Mouse (Mus musculus): ENCODE measurements at regions not wholly inside any gene's neighbourhood (a gene's known extent, or its start where the extent isn't known, plus 50 kb on each side); places are given as distances from the start of the nearest gene placed in this dataset.

DNA sequence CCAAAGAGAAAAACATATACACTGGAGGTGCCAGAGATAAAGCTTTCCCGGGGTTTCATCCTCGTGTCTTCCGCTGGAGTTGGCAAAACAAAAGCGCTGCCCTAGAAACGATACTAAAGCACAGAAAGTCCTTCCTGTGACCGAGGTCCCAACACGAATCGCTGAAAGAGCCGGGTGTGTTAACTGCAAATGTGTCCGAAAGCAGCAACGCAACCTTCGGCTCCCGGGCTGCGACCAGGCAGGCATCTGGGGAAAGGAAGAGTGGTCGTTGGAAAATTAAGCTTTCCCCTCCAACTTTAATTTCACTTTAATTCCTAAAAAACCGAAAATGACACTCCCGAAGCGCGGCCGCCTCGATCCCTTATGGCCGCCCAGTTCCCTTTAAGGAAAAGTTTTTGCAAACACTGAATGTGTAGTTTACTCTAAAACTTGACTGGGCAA is 262.5 kb upstream of the Nfe2l3 start:
- WGBS = 1% methylated on average over 22 of the region's 22 CpGs
- Histone ChIP-seq H3K27me3 (ENCODE audit: control insufficient read depth, insufficient read depth, low read length) (no peaks in the 10 kb centered on the region), H3K4me2 (ENCODE audit: low read depth, low read length) (peak overlapping the region; percentile 32; the same call in 1 of the 2 replicates), H3K27ac (ENCODE audit: low read depth, low read length) (peak overlapping the region; percentile 45; the same call in 1 of the 2 replicates), H3K4me3 (ENCODE audit: low read depth, low read length) (peak overlapping the region; percentile 7; the same call in 1 of the 2 replicates), H3K9ac (replicated peaks; ENCODE audit: low read depth, low read length) (no peak overlapping the region; the same call in 1 of the 2 replicates), H3K4me1 (ENCODE audit: control insufficient read depth, insufficient read depth, low read length) (peaks cover 25% of the 10 kb centered on the region), H3K9me3 (ENCODE audit: control insufficient read depth, low read length) (no peaks in the 10 kb centered on the region), H3K36me3 (ENCODE audit: control insufficient read depth, insufficient read depth, low read length) (no peaks in the 10 kb centered on the region)
- ATAC-seq (ENCODE audit: low read depth) = no peak

DNA sequence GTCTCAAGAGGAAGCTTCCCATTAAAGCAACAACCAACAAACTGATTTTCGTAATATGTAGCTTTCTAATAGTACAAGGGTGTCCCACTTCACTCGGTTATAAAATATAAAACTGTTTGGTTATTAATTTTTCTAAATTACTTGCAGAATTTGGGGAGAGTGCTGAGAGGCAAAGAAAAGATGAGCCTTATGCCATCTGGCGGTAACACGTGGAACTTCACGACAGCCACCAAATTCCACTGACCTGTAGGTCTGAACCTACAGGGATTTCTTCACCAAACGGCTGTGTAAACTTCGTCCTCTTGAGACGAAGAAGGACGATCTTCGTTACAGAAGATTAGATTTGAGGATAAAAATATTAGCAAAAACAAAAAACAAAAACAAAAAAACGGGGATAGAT is 262.1 kb upstream of the Nfe2l3 start:
- Histone ChIP-seq H3K9ac (replicated peaks; ENCODE audit: low read depth, low read length) (no peak overlapping the region; the same call in 1 of the 2 replicates), H3K4me3 (ENCODE audit: low read depth, low read length) (peak overlapping the region; percentile 7; the same call in 1 of the 2 replicates), H3K9me3 (ENCODE audit: control insufficient read depth, low read length) (no peaks in the 10 kb centered on the region), H3K4me1 (ENCODE audit: control insufficient read depth, insufficient read depth, low read length) (peaks cover 25% of the 10 kb centered on the region), H3K27ac (ENCODE audit: low read depth, low read length) (peak overlapping the region; percentile 45; the same call in 1 of the 2 replicates), H3K36me3 (ENCODE audit: control insufficient read depth, insufficient read depth, low read length) (no peaks in the 10 kb centered on the region), H3K27me3 (ENCODE audit: control insufficient read depth, insufficient read depth, low read length) (peaks cover 2% of the 10 kb centered on the region; the same call in 1 of the 2 replicates), H3K4me2 (ENCODE audit: low read depth, low read length) (peak overlapping the region; percentile 32; the same call in 1 of the 2 replicates)
- WGBS = under 1% methylated on average over 11 of the region's 11 CpGs
- ATAC-seq (ENCODE audit: low read depth) = no peak

DNA sequence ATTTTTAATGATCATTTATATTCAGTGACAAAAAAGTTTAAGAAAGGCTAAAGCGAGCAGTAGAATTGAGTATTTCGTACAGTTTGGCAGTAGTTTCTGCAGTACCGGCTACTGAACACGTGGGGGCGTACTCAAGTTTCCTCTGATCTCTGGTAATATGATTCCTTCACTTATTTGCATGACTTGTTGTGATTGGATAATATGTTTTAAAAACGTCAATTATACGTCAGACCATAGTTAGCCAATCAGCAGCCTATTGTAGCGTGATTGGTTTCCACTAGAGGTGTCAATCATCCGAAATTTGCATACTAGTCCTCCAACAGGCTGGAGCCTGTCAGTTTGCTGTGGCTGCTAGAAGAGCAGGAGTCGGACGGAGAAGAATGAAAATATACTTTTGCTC is 261.6 kb upstream of the Nfe2l3 start:
- Histone ChIP-seq H3K27me3 (ENCODE audit: control insufficient read depth, insufficient read depth, low read length) (peaks cover 3% of the 10 kb centered on the region; the same call in 1 of the 2 replicates), H3K4me3 (ENCODE audit: low read depth, low read length) (no peak overlapping the region), H3K27ac (ENCODE audit: low read depth, low read length) (no peak overlapping the region), H3K4me2 (ENCODE audit: low read depth, low read length) (no peak overlapping the region; the same call in 1 of the 2 replicates), H3K4me1 (ENCODE audit: control insufficient read depth, insufficient read depth, low read length) (peaks cover 25% of the 10 kb centered on the region), H3K36me3 (ENCODE audit: control insufficient read depth, insufficient read depth, low read length) (no peaks in the 10 kb centered on the region), H3K9me3 (ENCODE audit: control insufficient read depth, low read length) (no peaks in the 10 kb centered on the region), H3K9ac (replicated peaks; ENCODE audit: low read depth, low read length) (no peak overlapping the region)
- WGBS = under 1% methylated on average over 11 of the region's 11 CpGs
- ATAC-seq (ENCODE audit: low read depth) = peak; percentile 84

DNA sequence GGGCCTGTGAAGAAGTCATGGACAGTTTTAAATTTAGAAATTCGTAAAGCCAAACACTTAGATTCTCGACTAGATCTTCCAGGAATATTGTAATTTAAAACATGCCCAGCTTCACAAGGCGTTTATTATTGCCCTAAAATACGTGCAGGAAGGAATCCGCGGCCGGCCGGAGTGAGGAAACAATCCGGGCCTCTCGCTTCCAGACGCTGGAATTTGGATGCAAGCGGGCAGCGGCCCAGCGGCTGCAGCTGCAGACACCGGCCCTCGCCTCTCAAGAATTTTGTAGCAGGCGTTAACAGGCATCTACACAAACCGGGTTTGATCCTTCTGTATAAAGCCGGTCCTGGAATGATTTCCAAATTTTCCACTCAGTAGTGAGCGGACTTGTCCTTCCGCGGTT is 260.7 kb upstream of the Nfe2l3 start:
- 0 out of 2 replicates have a peak overlapping the region, but pooled peaks have one; percentile 3 for H3K4me3 ChIP-seq (ENCODE audit: low read depth, low read length)
- peak overlapping the region; percentile 80 for H3K27ac ChIP-seq (ENCODE audit: low read depth, low read length)
- no peaks in the 10 kb centered on the region for H3K36me3 ChIP-seq (ENCODE audit: control insufficient read depth, insufficient read depth, low read length)
- H3K4me2 ChIP-seq (ENCODE audit: low read depth, low read length) = peak overlapping the region; percentile 61
- H3K27me3 ChIP-seq (ENCODE audit: control insufficient read depth, insufficient read depth, low read length) = peaks cover 5% of the 10 kb centered on the region; the same call in 1 of the 2 replicates
- no peaks in the 10 kb centered on the region for H3K9me3 ChIP-seq (ENCODE audit: control insufficient read depth, low read length)
- peak overlapping the region; percentile 50 for H3K9ac ChIP-seq (replicated peaks; ENCODE audit: low read depth, low read length)
- 4% methylated on average over 22 of the region's 22 CpGs for WGBS
- no peak for ATAC-seq (ENCODE audit: low read depth)
- H3K4me1 ChIP-seq (ENCODE audit: control insufficient read depth, insufficient read depth, low read length) = peaks cover 25% of the 10 kb centered on the region

DNA sequence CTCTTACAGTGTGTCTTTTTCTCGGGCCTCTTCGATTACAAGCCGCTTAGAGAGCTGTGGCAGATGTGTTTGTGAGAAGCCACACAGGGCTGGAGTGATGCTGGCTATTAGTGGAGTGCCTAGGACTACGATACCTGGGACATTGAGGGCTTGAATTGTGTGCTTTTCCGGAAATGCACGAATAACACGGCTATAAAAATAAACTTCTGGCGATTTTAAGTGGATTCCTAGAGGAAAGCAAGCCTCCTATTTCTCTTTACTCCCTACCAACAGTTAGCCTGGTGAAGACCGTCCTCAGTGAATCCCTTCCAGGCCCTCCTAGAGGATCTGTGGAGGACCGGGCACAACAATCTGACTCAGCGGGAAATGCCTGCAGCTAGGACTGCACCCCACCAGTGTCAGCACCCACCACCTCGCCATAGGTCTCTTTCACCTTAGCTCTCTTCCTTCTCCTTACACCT is 260.1 kb upstream of the Nfe2l3 start:
- Histone ChIP-seq H3K36me3 (ENCODE audit: control insufficient read depth, insufficient read depth, low read length) (no peaks in the 10 kb centered on the region), H3K4me2 (ENCODE audit: low read depth, low read length) (peak overlapping the region; percentile 61), H3K4me1 (ENCODE audit: control insufficient read depth, insufficient read depth, low read length) (peaks cover 25% of the 10 kb centered on the region), H3K27ac (ENCODE audit: low read depth, low read length) (peak overlapping the region; percentile 80), H3K27me3 (ENCODE audit: control insufficient read depth, insufficient read depth, low read length) (peaks cover 5% of the 10 kb centered on the region), H3K9me3 (ENCODE audit: control insufficient read depth, low read length) (no peaks in the 10 kb centered on the region), H3K9ac (replicated peaks; ENCODE audit: low read depth, low read length) (peak overlapping the region; percentile 50), H3K4me3 (ENCODE audit: low read depth, low read length) (peak overlapping the region; percentile 8)
- 2% methylated on average over 12 of the region's 12 CpGs for WGBS
- ATAC-seq (ENCODE audit: low read depth) = peak; percentile 47

- H3K9me3 ChIP-seq (ENCODE audit: control insufficient read depth, low read length) = no peaks in the 10 kb centered on the region
- H3K27me3 ChIP-seq (ENCODE audit: control insufficient read depth, insufficient read depth, low read length) = peaks cover 8% of the 10 kb centered on the region
- H3K4me1 ChIP-seq (ENCODE audit: control insufficient read depth, insufficient read depth, low read length) = peaks cover 25% of the 10 kb centered on the region
- H3K4me3 ChIP-seq (ENCODE audit: low read depth, low read length) = peak overlapping the region; percentile 26
- H3K9ac ChIP-seq (replicated peaks; ENCODE audit: low read depth, low read length) = 0 out of 2 replicates have a peak overlapping the region, but pooled peaks have one; percentile 50
- H3K27ac ChIP-seq (ENCODE audit: low read depth, low read length) = peak overlapping the region; percentile 62
- under 1% methylated on average over 25 of the region's 25 CpGs for WGBS
- peak; percentile 91 for ATAC-seq (ENCODE audit: low read depth)
- peak overlapping the region; percentile 61 for H3K4me2 ChIP-seq (ENCODE audit: low read depth, low read length)
- no peaks in the 10 kb centered on the region for H3K36me3 ChIP-seq (ENCODE audit: control insufficient read depth, insufficient read depth, low read length)
These were observed 259.4 kb upstream of the Nfe2l3 start for GRCm38 (mm10) chr6:51172856-51173619.

DNA sequence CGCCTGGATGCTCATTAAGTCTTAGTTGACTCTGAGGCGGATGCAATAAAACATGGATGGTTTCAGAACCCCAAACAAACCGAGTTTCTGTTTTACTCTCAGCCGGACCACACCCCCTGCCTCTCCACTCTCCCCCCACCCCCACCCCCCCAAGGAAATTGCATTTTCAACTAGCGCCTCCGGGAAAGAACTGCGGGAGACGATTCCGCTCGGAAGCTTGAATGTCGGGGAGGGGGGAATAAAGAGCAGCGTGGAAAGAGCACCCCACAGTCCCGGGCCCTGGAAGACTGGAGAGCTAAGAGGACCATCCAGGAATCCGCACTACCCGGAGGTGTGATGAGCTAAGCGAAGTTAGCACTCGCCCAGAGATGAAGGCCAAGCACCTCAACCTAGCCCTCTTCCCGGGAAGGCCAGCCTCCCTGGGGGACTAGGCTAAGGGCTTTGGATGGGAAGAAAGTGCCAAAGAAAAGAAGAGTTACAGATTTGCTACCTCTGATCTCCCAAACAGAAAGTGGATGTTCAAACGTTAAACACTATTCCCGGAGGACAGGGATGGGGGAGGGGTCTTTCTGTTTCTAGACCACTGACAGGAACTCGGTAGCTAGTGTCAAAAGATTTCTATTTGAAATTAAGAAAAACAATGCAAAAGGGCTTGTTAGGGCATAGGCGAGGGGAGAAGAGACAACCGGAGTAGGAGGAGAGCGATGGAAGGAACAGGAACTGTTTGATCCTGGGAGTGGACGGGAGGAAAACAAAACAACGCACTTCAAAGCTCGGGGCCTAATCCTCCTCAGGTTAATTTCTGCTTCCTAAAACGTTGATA is 258.6 kb upstream of the Nfe2l3 start:
- Histone ChIP-seq H3K9me3 (ENCODE audit: control insufficient read depth, low read length) (no peaks in the 10 kb centered on the region), H3K4me3 (ENCODE audit: low read depth, low read length) (peak overlapping the region; percentile 26; the same call in 1 of the 2 replicates), H3K4me1 (ENCODE audit: control insufficient read depth, insufficient read depth, low read length) (peaks cover 19% of the 10 kb centered on the region), H3K27ac (ENCODE audit: low read depth, low read length) (peak overlapping the region; percentile 62), H3K9ac (replicated peaks; ENCODE audit: low read depth, low read length) (0 out of 2 replicates have a peak overlapping the region, but pooled peaks have one; percentile 16), H3K27me3 (ENCODE audit: control insufficient read depth, insufficient read depth, low read length) (peaks cover 8% of the 10 kb centered on the region), H3K36me3 (ENCODE audit: control insufficient read depth, insufficient read depth, low read length) (no peaks in the 10 kb centered on the region), H3K4me2 (ENCODE audit: low read depth, low read length) (peak overlapping the region; percentile 61)
- no peak for ATAC-seq (ENCODE audit: low read depth)
- 2% methylated on average over 28 of the region's 28 CpGs for WGBS

DNA sequence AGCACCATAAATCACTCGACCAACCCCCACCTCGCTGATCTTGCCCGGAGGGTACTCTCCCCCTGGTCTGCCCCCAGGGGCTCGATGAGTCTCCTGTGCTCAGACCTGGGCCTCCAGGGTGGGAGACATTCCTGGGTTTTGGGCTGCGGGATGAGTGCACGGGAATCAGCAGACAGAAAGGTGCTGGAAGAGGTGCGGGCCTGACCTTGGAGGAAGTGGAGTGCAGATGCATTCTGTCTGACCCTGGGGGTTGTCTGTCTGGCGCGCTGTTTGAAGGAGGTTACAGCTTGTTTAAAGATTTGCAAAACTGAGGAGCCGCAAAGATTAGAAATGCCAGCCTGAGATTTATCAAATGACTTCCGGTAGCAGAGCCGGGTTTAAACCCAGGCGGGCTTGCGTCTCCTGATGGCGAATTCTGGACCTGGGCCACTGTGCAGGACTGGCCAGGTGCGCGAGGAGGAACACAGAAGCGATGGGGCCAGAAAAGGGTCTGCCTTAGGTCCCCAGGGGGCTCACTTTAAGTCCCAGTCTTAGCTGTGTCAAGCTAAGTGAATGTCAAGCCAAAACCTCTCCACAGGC is 257.9 kb upstream of the Nfe2l3 start:
- Histone ChIP-seq H3K36me3 (ENCODE audit: control insufficient read depth, insufficient read depth, low read length) (no peaks in the 10 kb centered on the region), H3K27me3 (ENCODE audit: control insufficient read depth, insufficient read depth, low read length) (peaks cover 8% of the 10 kb centered on the region), H3K9me3 (ENCODE audit: control insufficient read depth, low read length) (no peaks in the 10 kb centered on the region), H3K4me2 (ENCODE audit: low read depth, low read length) (no peak overlapping the region), H3K4me3 (ENCODE audit: low read depth, low read length) (no peak overlapping the region), H3K4me1 (ENCODE audit: control insufficient read depth, insufficient read depth, low read length) (peaks cover 17% of the 10 kb centered on the region), H3K9ac (replicated peaks; ENCODE audit: low read depth, low read length) (no peak overlapping the region), H3K27ac (ENCODE audit: low read depth, low read length) (no peak overlapping the region)
- ATAC-seq (ENCODE audit: low read depth) = no peak
- WGBS = 11% methylated on average over 18 of the region's 18 CpGs
